14 mouse cellular contexts compared by ENCODE assay signal in the genomic region with DNA sequence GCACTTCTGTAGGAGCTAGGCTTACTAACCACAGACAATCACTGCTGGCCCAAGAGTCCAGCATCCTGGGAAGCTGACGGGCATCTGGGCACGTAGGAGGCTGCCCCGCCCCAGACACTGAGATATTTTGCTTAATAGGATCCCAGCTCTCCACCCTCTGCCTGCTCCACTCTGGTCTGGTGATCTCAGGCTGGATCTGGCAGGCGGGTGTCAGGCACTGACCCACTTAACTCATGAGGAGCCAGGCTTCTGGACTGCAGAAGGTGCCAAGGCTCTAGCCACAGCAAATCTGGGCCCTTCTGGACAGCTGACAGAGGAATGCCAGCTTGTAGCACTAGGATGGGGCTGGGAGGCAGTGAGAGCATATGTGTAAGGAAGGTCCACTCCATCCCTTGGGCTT. TPM values are rescaled to one million over a fixed set of nuclear protein-coding genes. Genes with fewer than 3 reads are reported as not detected.
DNase-seq lines count a peak whose midpoint lies in the region; ATAC-seq and TF ChIP-seq lines count a peak whose summit lies in the region.
"Had no signal": no experiment of that assay in that cellular context is flagged by ENCODE, and none has a peak within 500 bp of the region (broad histone marks: within the 10 kb centered on the region; RNA-seq: fewer than 3 reads in every experiment).

No protein-coding gene starts in this region.

- no peak overlapping the region for H3K4me3 ChIP-seq in hindbrain, embryonic 13.5 days
- no peak overlapping the region for H3K4me3 ChIP-seq in hindbrain, embryonic 14.5 days (replicated peaks; ENCODE audit: low read length)
- H3K4me3 ChIP-seq in midbrain, postnatal 0 days (ENCODE audit: low read depth, low read length), result no peak overlapping the region
- H3K4me3 ChIP-seq in midbrain, embryonic 14.5 days (replicated peaks; ENCODE audit: low read depth, low read length), result no peak overlapping the region
- H3K4me3 ChIP-seq in stomach, embryonic 16.5 days (replicated peaks; ENCODE audit: low read length), result no peak overlapping the region
- H3K4me3 ChIP-seq: forebrain, embryonic 10.5 days; heart, embryonic 13.5 days; midbrain, embryonic 15.5 days had no signal

- H3K4me2 ChIP-seq in hindbrain, embryonic 13.5 days, result no peak overlapping the region
- no peak overlapping the region for H3K4me2 ChIP-seq in hindbrain, embryonic 14.5 days (replicated peaks)
- no peak overlapping the region for H3K4me2 ChIP-seq in midbrain, postnatal 0 days (ENCODE audit: low read depth, low read length, poor library complexity, severe bottlenecking)
- H3K4me2 ChIP-seq in midbrain, embryonic 14.5 days (ENCODE audit: low read length), result no peak overlapping the region
- no peak overlapping the region for H3K4me2 ChIP-seq in stomach, embryonic 16.5 days (ENCODE audit: low read depth, low read length)
- H3K4me2 ChIP-seq: heart, embryonic 13.5 days; midbrain, embryonic 15.5 days had no signal

- H3K27me3 ChIP-seq in hindbrain, embryonic 13.5 days, result no peaks in the 10 kb centered on the region
- no peaks in the 10 kb centered on the region for H3K27me3 ChIP-seq in hindbrain, embryonic 14.5 days (ENCODE audit: control insufficient read depth, insufficient read depth, low read length)
- H3K27me3 ChIP-seq in midbrain, postnatal 0 days (ENCODE audit: insufficient read depth, low read length), result no peaks in the 10 kb centered on the region
- H3K27me3 ChIP-seq in midbrain, embryonic 14.5 days (ENCODE audit: control insufficient read depth, insufficient read depth, low read length), result no peaks in the 10 kb centered on the region
- no peaks in the 10 kb centered on the region for H3K27me3 ChIP-seq in stomach, embryonic 16.5 days (ENCODE audit: control insufficient read depth, insufficient read depth, low read length)
- H3K27me3 ChIP-seq: heart, embryonic 13.5 days; midbrain, embryonic 15.5 days had no signal

- no peak overlapping the region for H3K27ac ChIP-seq in hindbrain, embryonic 13.5 days
- no peak overlapping the region for H3K27ac ChIP-seq in hindbrain, embryonic 14.5 days
- H3K27ac ChIP-seq in midbrain, postnatal 0 days (ENCODE audit: low read depth, low read length), result no peak overlapping the region
- no peak overlapping the region for H3K27ac ChIP-seq in midbrain, embryonic 14.5 days (replicated peaks; ENCODE audit: low read depth, low read length)
- peak overlapping the region; percentile 47; the same call in 1 of the 2 replicates for H3K27ac ChIP-seq in stomach, embryonic 16.5 days (ENCODE audit: low read length)
- H3K27ac ChIP-seq: forebrain, embryonic 10.5 days; heart, embryonic 13.5 days; midbrain, embryonic 15.5 days had no signal

- H3K36me3 ChIP-seq in hindbrain, embryonic 13.5 days, result peaks cover 74% of the 10 kb centered on the region
- H3K36me3 ChIP-seq in hindbrain, embryonic 14.5 days (replicated peaks; ENCODE audit: control insufficient read depth, insufficient read depth), result peaks cover 67% of the 10 kb centered on the region
- H3K36me3 ChIP-seq in midbrain, postnatal 0 days (ENCODE audit: insufficient read depth, low read length), result peaks cover 34% of the 10 kb centered on the region
- peaks cover 74% of the 10 kb centered on the region for H3K36me3 ChIP-seq in midbrain, embryonic 14.5 days (ENCODE audit: control insufficient read depth, insufficient read depth, low read length)
- H3K36me3 ChIP-seq in stomach, embryonic 16.5 days (ENCODE audit: control insufficient read depth, insufficient read depth, low read length), result peaks cover 9% of the 10 kb centered on the region; the same call in 1 of the 2 replicates

- 87% methylated on average over 4 of the region's 4 CpGs for WGBS in hindbrain, embryonic 13.5 days
- 89% methylated on average over 4 of the region's 4 CpGs for WGBS in hindbrain, embryonic 14.5 days
- WGBS in midbrain, postnatal 0 days, result 89% methylated on average over 4 of the region's 4 CpGs
- WGBS in midbrain, embryonic 14.5 days, result 88% methylated on average over 4 of the region's 4 CpGs
- 80% methylated on average over 4 of the region's 4 CpGs for WGBS in stomach, embryonic 16.5 days

- H3K9me3 ChIP-seq in hindbrain, embryonic 13.5 days, result no peaks in the 10 kb centered on the region
- no peaks in the 10 kb centered on the region for H3K9me3 ChIP-seq in hindbrain, embryonic 14.5 days (ENCODE audit: control insufficient read depth, low read length)
- H3K9me3 ChIP-seq in midbrain, postnatal 0 days (ENCODE audit: low read length), result no peaks in the 10 kb centered on the region
- H3K9me3 ChIP-seq in midbrain, embryonic 14.5 days (ENCODE audit: control insufficient read depth, low read length), result no peaks in the 10 kb centered on the region
- H3K9me3 ChIP-seq in stomach, embryonic 16.5 days (replicated peaks; ENCODE audit: control insufficient read depth, low read length), result no peaks in the 10 kb centered on the region
- H3K9me3 ChIP-seq: forebrain, embryonic 10.5 days; heart, embryonic 13.5 days; midbrain, embryonic 15.5 days had no signal

- peaks cover 45% of the 10 kb centered on the region for H3K4me1 ChIP-seq in hindbrain, embryonic 13.5 days (replicated peaks)
- H3K4me1 ChIP-seq in hindbrain, embryonic 14.5 days (replicated peaks; ENCODE audit: control insufficient read depth, insufficient read depth, low read length), result peaks cover 14% of the 10 kb centered on the region
- no peaks in the 10 kb centered on the region; the same call in 1 of the 2 replicates for H3K4me1 ChIP-seq in midbrain, postnatal 0 days (ENCODE audit: insufficient read depth, low read length)
- peaks cover 13% of the 10 kb centered on the region for H3K4me1 ChIP-seq in midbrain, embryonic 14.5 days (ENCODE audit: control insufficient read depth, insufficient read depth, low read length)
- peaks cover 20% of the 10 kb centered on the region for H3K4me1 ChIP-seq in stomach, embryonic 16.5 days (ENCODE audit: control insufficient read depth, insufficient read depth, low read length)

- H3K9ac ChIP-seq in hindbrain, embryonic 13.5 days, result 0 out of 2 replicates have a peak overlapping the region, but pooled peaks have one; percentile 24
- no peak overlapping the region for H3K9ac ChIP-seq in hindbrain, embryonic 14.5 days
- H3K9ac ChIP-seq in midbrain, postnatal 0 days (replicated peaks; ENCODE audit: low read length, poor library complexity, severe bottlenecking), result no peak overlapping the region
- no peak overlapping the region for H3K9ac ChIP-seq in midbrain, embryonic 14.5 days (replicated peaks; ENCODE audit: low read length)
- H3K9ac ChIP-seq in stomach, embryonic 16.5 days (ENCODE audit: low read length), result peak overlapping the region; percentile 23; the same call in 1 of the 2 replicates
- H3K9ac ChIP-seq: heart, embryonic 13.5 days; midbrain, embryonic 15.5 days had no signal

- no peak for ATAC-seq in hindbrain, embryonic 13.5 days (ENCODE audit: low FRiP score)
- no peak for ATAC-seq in hindbrain, embryonic 14.5 days (ENCODE audit: low FRiP score)
- ATAC-seq in midbrain, postnatal 0 days (ENCODE audit: low FRiP score), result no peak
- ATAC-seq in midbrain, embryonic 14.5 days (ENCODE audit: low FRiP score, low TSS enrichment), result no peak
- ATAC-seq in stomach, embryonic 16.5 days (ENCODE audit: insufficient read depth, low FRiP score), result no peak
- ATAC-seq: intestine, postnatal 0 days; midbrain, embryonic 15.5 days had no signal

- no peak for TF ChIP-seq CTCF in midbrain, postnatal 0 days (IDR thresholded peaks at IDR 0.05)

- DNase-seq in adrenal gland, postnatal 14 days, result peak; percentile 45
- DNase-seq in adrenal gland, postnatal 36 days, result no peak
- no peak for DNase-seq in hindbrain, embryonic 14.5 days (ENCODE audit: low spot score)
- DNase-seq in midbrain, postnatal 0 days (ENCODE audit: low spot score), result peak; percentile 18
- no peak for DNase-seq in midbrain, embryonic 14.5 days
- no peak for DNase-seq in spleen, postnatal 36 days (ENCODE audit: low spot score in 2 of 2)
- DNase-seq: adrenal gland, adult 8-10 months; thymus, postnatal 4 days had no signal

RNA-seq across cellular contexts. Expression of a gene that starts 7.7 kb away (rescaled TPM):
- total RNA-seq in adrenal gland, postnatal 14 days (2021), result 49.0 and 50.7 TPM in 2 replicates
- total RNA-seq in adrenal gland, postnatal 36 days (2021), result 10 to 100 TPM; 42.5 to 47.1 TPM
- polyA plus RNA-seq in hindbrain, embryonic 13.5 days (2015; fragmentation: Nextera tagmentation; extraction: Ambion mirVana), result 30.3 and 33.0 TPM in 2 replicates
- 48.9 and 49.6 TPM in 2 replicates for polyA plus RNA-seq in hindbrain, embryonic 14.5 days (2014; fragmentation: Nextera tagmentation; extraction: Ambion mirVana)
- 69.8 and 75.4 TPM in 2 replicates for total RNA-seq in midbrain, postnatal 0 days (2014; rRNA removed)
- 17.8 and 21.1 TPM in 2 replicates for polyA plus RNA-seq in midbrain, postnatal 0 days (2015; fragmentation: Nextera tagmentation; extraction: Ambion mirVana)
- polyA plus RNA-seq in midbrain, embryonic 14.5 days (2014; fragmentation: Nextera tagmentation; extraction: Ambion mirVana), result 59.0 and 66.0 TPM in 2 replicates
- 12.0 and 12.8 TPM in 2 replicates for polyA plus RNA-seq in stomach, embryonic 16.5 days (2015; fragmentation: Nextera tagmentation; extraction: Ambion mirVana)

RNA-seq across cellular contexts. Expression of a gene that starts 21.7 kb away (rescaled TPM):
- 38.5 and 45.8 TPM in 2 replicates for total RNA-seq in adrenal gland, postnatal 14 days (2021)
- 10 to 100 TPM; 55.4 to 55.5 TPM for total RNA-seq in adrenal gland, postnatal 36 days (2021)
- polyA plus RNA-seq in hindbrain, embryonic 13.5 days (2015; fragmentation: Nextera tagmentation; extraction: Ambion mirVana), result 22.3 and 22.5 TPM in 2 replicates
- 9.8 and 11.5 TPM in 2 replicates for polyA plus RNA-seq in hindbrain, embryonic 14.5 days (2014; fragmentation: Nextera tagmentation; extraction: Ambion mirVana)
- total RNA-seq in midbrain, postnatal 0 days (2014; rRNA removed), result 10.4 and 11.6 TPM in 2 replicates
- polyA plus RNA-seq in midbrain, postnatal 0 days (2015; fragmentation: Nextera tagmentation; extraction: Ambion mirVana), result 16.3 and 17.5 TPM in 2 replicates
- polyA plus RNA-seq in midbrain, embryonic 14.5 days (2014; fragmentation: Nextera tagmentation; extraction: Ambion mirVana), result 12.5 and 13.5 TPM in 2 replicates
- 37.8 and 38.3 TPM in 2 replicates for polyA plus RNA-seq in stomach, embryonic 16.5 days (2015; fragmentation: Nextera tagmentation; extraction: Ambion mirVana)

RNA-seq across cellular contexts. Expression of a gene that starts 31.7 kb away (rescaled TPM):
- total RNA-seq in adrenal gland, postnatal 14 days (2021), result 84.7 and 85.3 TPM in 2 replicates
- total RNA-seq in adrenal gland, postnatal 36 days (2021), result 10 to 100 TPM; 77.2 to 90.5 TPM
- polyA plus RNA-seq in hindbrain, embryonic 13.5 days (2015; fragmentation: Nextera tagmentation; extraction: Ambion mirVana), result 53.4 and 54.8 TPM in 2 replicates
- 43.3 and 45.5 TPM in 2 replicates for polyA plus RNA-seq in hindbrain, embryonic 14.5 days (2014; fragmentation: Nextera tagmentation; extraction: Ambion mirVana)
- total RNA-seq in midbrain, postnatal 0 days (2014; rRNA removed), result 67.2 and 72.1 TPM in 2 replicates
- polyA plus RNA-seq in midbrain, postnatal 0 days (2015; fragmentation: Nextera tagmentation; extraction: Ambion mirVana), result 27.7 and 38.5 TPM in 2 replicates
- polyA plus RNA-seq in midbrain, embryonic 14.5 days (2014; fragmentation: Nextera tagmentation; extraction: Ambion mirVana), result 41.0 and 55.3 TPM in 2 replicates
- 30.8 and 42.4 TPM in 2 replicates for polyA plus RNA-seq in stomach, embryonic 16.5 days (2015; fragmentation: Nextera tagmentation; extraction: Ambion mirVana)

RNA-seq across cellular contexts. Expression of a gene that starts 37.4 kb away (rescaled TPM):
- 20.0 and 23.0 TPM in 2 replicates for total RNA-seq in adrenal gland, postnatal 14 days (2021)
- 10 to 100 TPM; 12.7 to 20.7 TPM for total RNA-seq in adrenal gland, postnatal 36 days (2021)
- 10.7 and 12.6 TPM in 2 replicates for polyA plus RNA-seq in hindbrain, embryonic 13.5 days (2015; fragmentation: Nextera tagmentation; extraction: Ambion mirVana)
- 7.8 and 10.3 TPM in 2 replicates for polyA plus RNA-seq in hindbrain, embryonic 14.5 days (2014; fragmentation: Nextera tagmentation; extraction: Ambion mirVana)
- 9.6 and 13.4 TPM in 2 replicates for total RNA-seq in midbrain, postnatal 0 days (2014; rRNA removed)
- 9.2 and 9.8 TPM in 2 replicates for polyA plus RNA-seq in midbrain, postnatal 0 days (2015; fragmentation: Nextera tagmentation; extraction: Ambion mirVana)
- 8.1 and 8.9 TPM in 2 replicates for polyA plus RNA-seq in midbrain, embryonic 14.5 days (2014; fragmentation: Nextera tagmentation; extraction: Ambion mirVana)
- polyA plus RNA-seq in stomach, embryonic 16.5 days (2015; fragmentation: Nextera tagmentation; extraction: Ambion mirVana), result 23.9 and 28.7 TPM in 2 replicates

RNA-seq across cellular contexts. Expression of a gene that starts 37.6 kb away (rescaled TPM):
- total RNA-seq in adrenal gland, postnatal 14 days (2021), result 5.9 and 6.0 TPM in 2 replicates
- 1 to 10 TPM; 2.9 to 4.1 TPM for total RNA-seq in adrenal gland, postnatal 36 days (2021)
- polyA plus RNA-seq in hindbrain, embryonic 13.5 days (2015; fragmentation: Nextera tagmentation; extraction: Ambion mirVana), result 6.5 and 8.0 TPM in 2 replicates
- polyA plus RNA-seq in hindbrain, embryonic 14.5 days (2014; fragmentation: Nextera tagmentation; extraction: Ambion mirVana), result 5.4 and 5.9 TPM in 2 replicates
- 3.2 and 27.2 TPM in 2 replicates for total RNA-seq in midbrain, postnatal 0 days (2014; rRNA removed)
- polyA plus RNA-seq in midbrain, postnatal 0 days (2015; fragmentation: Nextera tagmentation; extraction: Ambion mirVana), result 1.9 and 2.6 TPM in 2 replicates
- polyA plus RNA-seq in midbrain, embryonic 14.5 days (2014; fragmentation: Nextera tagmentation; extraction: Ambion mirVana), result 2.5 and 5.9 TPM in 2 replicates
- polyA plus RNA-seq in stomach, embryonic 16.5 days (2015; fragmentation: Nextera tagmentation; extraction: Ambion mirVana), result 29.2 and 31.3 TPM in 2 replicates

Comparison
In these comparisons a context has a peak if more than half of its experiments do, and no peak if none do; other contexts are left out.
1. DNase-seq: peak in adrenal gland, postnatal 14 days (single experiment) and midbrain, postnatal 0 days (single experiment); none in adrenal gland, postnatal 36 days (0 of 2), hindbrain, embryonic 14.5 days (single experiment), midbrain, embryonic 14.5 days (single experiment) and spleen, postnatal 36 days (0 of 2).
2. H3K9ac ChIP-seq: peak in hindbrain, embryonic 13.5 days (single experiment) and stomach, embryonic 16.5 days (single experiment); none in hindbrain, embryonic 14.5 days (single experiment), midbrain, postnatal 0 days (single experiment) and midbrain, embryonic 14.5 days (single experiment).